Mouse (Mus musculus) myocyte (in vitro differentiated cells): ENCODE data around the gene Nupr1.

Experiments
- CEBPB ChIP-seq: IDR thresholded peaks from 2 replicates; pipeline ENCODE4 v1.6.1; 2011; ENCODE audit warnings: mild to moderate bottlenecking, moderate library complexity; ENCODE audit not compliant: poor library complexity, insufficient read depth, severe bottlenecking
- E2F4 ChIP-seq: IDR thresholded peaks from one replicate; pipeline ENCODE4 v1.6.1; 2011; ENCODE audit warnings: mild to moderate bottlenecking, control low read depth, moderate library complexity; ENCODE audit not compliant: insufficient read depth
- MAX ChIP-seq: IDR thresholded peaks from one replicate; pipeline ENCODE4 v1.6.1; 2011; ENCODE audit warnings: low read depth, mild to moderate bottlenecking, control low read depth
- MYOD1 ChIP-seq, 3 experiments: IDR thresholded peaks; one replicate each; pipeline ENCODE4 v1.6.1; 2011; ENCODE audit warnings: control low read depth in 2 of 3, low read depth in 2 of 3, mild to moderate bottlenecking in 2 of 3, moderate library complexity in 1 of 3; ENCODE audit not compliant: insufficient read length in 2 of 3, control insufficient read depth in 1 of 3
- MYOG ChIP-seq, 3 experiments: IDR thresholded peaks; one replicate each; pipeline ENCODE4 v1.6.1; 2011; ENCODE audit warnings: control low read depth in 2 of 3, low read depth in 2 of 3, mild to moderate bottlenecking in 2 of 3; ENCODE audit not compliant: insufficient read length in 2 of 3, control insufficient read depth in 1 of 3, insufficient read depth in 1 of 3
- POLR2A ChIP-seq: IDR thresholded peaks from one replicate; pipeline ENCODE4 v1.6.1; 2011; ENCODE audit warnings: low read depth, mild to moderate bottlenecking, control low read depth, moderate library complexity; ENCODE audit not compliant: insufficient read length
- POLR2AphosphoS2 ChIP-seq: IDR thresholded peaks from one replicate; pipeline ENCODE4 v1.6.1; 2011; ENCODE audit warnings: low read depth, control low read depth; ENCODE audit not compliant: insufficient read length
- TCF12 ChIP-seq: IDR thresholded peaks from one replicate; pipeline ENCODE4 v1.6.1; 2011; ENCODE audit warnings: mild to moderate bottlenecking, control low read depth; ENCODE audit not compliant: poor library complexity, insufficient read depth, severe bottlenecking
- TCF3 ChIP-seq: IDR thresholded peaks from one replicate; pipeline ENCODE4 v1.6.1; 2011; ENCODE audit warnings: low read depth, control low read depth; ENCODE audit not compliant: insufficient read length

GRCm38 (mm10) chr7:126629915-126630314 lies 746 bp downstream of the Nupr1 start:
- TF ChIP-seq POLR2A (no peak), POLR2AphosphoS2 (no peak), MYOG (IDR thresholded peaks at IDR 0.05; ENCODE audit: control insufficient read depth in 1 of 3, insufficient read depth in 1 of 3, insufficient read length in 2 of 3, low read depth in 2 of 3) (no peak), MYOD1 (IDR thresholded peaks at IDR 0.05; ENCODE audit: control insufficient read depth in 1 of 3, insufficient read length in 2 of 3, low read depth in 2 of 3) (no peak), E2F4 (no peak), MAX (no peak), TCF3 (no peak), CEBPB (no peak), TCF12 (no peak)
